Mouse (Mus musculus): ENCODE measurements around the gene Egfem1. TPM values are rescaled to one million over a fixed set of nuclear protein-coding genes. Genes with fewer than 3 reads are reported as not detected.

Gene Egfem1
- polyA plus RNA-seq, 1 experiment: not detected

DNA sequence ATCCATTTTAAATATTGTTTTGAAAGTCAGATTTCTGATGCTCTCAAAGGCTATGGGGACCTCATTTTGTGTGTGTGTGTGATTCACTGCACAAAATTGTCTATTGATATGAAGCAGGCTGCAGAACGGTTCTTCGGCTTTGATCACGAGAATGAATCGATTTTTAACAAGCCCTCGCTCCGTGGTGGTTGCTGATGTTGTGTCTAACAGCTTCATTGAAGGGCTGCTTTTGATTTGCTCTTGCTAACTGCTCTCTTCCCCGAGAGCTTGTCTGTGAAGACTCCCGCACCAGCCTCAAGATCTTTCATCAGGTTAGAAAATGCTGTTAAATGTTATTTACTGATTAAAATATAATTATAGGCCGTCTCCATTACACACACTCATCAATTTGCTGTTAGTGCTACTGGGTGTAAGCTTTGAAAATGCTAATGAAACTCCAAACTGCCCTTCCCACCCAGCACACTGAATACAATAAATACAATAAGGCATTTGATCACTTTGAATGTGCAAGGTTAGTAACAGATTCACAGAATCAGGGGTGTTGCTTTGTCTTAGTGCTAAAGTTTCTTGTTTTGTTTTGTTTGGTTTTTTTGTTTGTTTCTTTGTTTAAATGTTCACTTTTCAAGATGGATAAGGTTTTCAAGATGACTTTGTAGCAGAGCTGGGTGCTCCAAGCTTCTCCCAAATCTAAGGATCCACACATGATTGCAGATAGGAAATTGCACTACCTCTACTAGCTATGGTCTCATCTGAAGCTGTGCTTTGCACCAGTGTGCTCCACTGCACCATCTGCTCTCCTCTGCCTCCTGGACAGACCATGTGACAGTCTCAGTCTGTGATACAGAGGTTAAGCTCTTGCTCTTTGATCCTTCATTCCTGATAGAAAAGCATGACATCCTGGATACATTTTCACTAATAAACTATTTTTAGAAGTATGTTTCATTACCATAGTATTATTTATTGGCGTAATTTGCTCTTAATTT is 350.6 kb downstream of the Egfem1 start:
- no peak for TF ChIP-seq POLR2A (IDR thresholded peaks at IDR 0.05; ENCODE audit: borderline replicate concordance, low read depth, low read length)
- TF ChIP-seq CTCF (IDR thresholded peaks at IDR 0.05; ENCODE audit: low read depth, low read length): no peak
- H3K4me1 ChIP-seq (ENCODE audit: control insufficient read depth, insufficient read depth, low read length): no peaks in the 10 kb centered on the region
- no peak overlapping the region for H3K4me3 ChIP-seq (ENCODE audit: insufficient read depth, low read length)
- no peak overlapping the region for H3K27ac ChIP-seq (ENCODE audit: insufficient read depth, low read depth, low read length)

DNA sequence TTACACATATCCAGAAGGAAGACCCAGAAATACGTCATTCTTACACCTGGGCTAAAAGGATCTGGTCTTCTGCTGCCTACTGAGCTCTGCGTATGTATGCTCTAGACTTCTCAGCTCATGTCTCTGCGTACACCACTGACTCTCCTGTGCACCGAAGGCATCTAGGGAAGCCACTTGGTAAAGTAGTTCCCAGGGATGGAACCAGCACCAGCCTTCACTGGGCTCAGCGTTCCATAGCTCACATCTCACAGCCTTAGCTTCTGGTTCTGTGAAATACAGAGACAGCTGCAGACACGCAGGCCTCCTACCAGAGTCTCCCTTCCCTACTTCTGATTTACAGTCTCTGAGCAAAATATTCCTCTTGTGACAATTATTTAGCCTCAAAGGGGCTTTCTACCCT is 361.2 kb downstream of the Egfem1 start:
- H3K4me1 ChIP-seq (ENCODE audit: control insufficient read depth, insufficient read depth, low read length): no peaks in the 10 kb centered on the region
- H3K4me3 ChIP-seq (ENCODE audit: insufficient read depth, low read length): no peak overlapping the region
- H3K27ac ChIP-seq (ENCODE audit: insufficient read depth, low read depth, low read length): no peak overlapping the region
- TF ChIP-seq CTCF (IDR thresholded peaks at IDR 0.05; ENCODE audit: low read depth, low read length): no peak
- TF ChIP-seq POLR2A (IDR thresholded peaks at IDR 0.05; ENCODE audit: borderline replicate concordance, low read depth, low read length): no peak

DNA sequence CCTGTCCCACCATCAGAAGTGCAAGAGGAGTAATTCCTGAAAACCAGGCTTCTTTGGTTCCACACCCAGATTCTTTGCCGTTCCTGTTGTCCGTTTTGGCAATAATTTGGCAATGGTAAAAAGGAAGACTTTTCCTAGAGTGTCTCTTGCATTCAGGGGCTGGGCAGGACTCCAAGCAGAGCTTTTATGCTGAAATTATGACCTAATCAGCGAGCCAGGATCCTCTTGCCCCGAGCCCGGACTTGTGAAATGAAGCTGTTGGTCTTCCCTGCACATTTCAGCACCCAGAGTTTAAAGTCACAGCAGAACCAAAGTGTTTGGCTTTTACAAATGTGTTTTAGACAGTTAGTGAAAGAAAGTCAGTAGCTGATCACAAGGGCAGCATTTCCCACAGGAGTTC is 362.8 kb downstream of the Egfem1 start:
- Histone ChIP-seq H3K27ac (ENCODE audit: insufficient read depth, low read depth, low read length) (no peak overlapping the region), H3K4me1 (ENCODE audit: control insufficient read depth, insufficient read depth, low read length) (no peaks in the 10 kb centered on the region), H3K4me3 (ENCODE audit: insufficient read depth, low read length) (no peak overlapping the region)
- TF ChIP-seq POLR2A (IDR thresholded peaks at IDR 0.05; ENCODE audit: borderline replicate concordance, low read depth, low read length) (no peak), CTCF (IDR thresholded peaks at IDR 0.05; ENCODE audit: low read depth, low read length) (no peak)

DNA sequence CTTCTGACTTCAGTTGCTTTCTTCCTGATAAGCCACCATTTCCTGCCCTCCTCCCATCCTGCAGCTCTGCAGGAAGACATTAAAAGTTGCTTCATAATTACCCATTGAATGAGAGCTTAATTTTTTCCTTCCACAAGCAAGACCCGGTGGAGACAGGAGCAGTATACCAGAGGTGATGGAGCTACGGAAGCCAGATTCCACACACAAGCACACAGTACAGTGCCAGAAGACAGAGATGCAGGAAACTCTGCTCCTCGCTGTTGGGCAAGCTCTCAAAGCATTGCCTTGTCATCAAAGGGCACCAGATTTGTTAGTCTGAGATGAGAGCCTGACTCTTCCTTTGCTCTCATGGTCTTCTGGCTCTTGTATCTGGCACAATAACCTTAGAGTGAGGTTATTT is 364.3 kb downstream of the Egfem1 start:
- Histone ChIP-seq H3K4me3 (ENCODE audit: insufficient read depth, low read length) (no peak overlapping the region), H3K27ac (ENCODE audit: insufficient read depth, low read depth, low read length) (no peak overlapping the region), H3K4me1 (ENCODE audit: control insufficient read depth, insufficient read depth, low read length) (no peaks in the 10 kb centered on the region)
- TF ChIP-seq POLR2A (IDR thresholded peaks at IDR 0.05; ENCODE audit: borderline replicate concordance, low read depth, low read length): no peak
- no peak for TF ChIP-seq CTCF (IDR thresholded peaks at IDR 0.05; ENCODE audit: low read depth, low read length)

DNA sequence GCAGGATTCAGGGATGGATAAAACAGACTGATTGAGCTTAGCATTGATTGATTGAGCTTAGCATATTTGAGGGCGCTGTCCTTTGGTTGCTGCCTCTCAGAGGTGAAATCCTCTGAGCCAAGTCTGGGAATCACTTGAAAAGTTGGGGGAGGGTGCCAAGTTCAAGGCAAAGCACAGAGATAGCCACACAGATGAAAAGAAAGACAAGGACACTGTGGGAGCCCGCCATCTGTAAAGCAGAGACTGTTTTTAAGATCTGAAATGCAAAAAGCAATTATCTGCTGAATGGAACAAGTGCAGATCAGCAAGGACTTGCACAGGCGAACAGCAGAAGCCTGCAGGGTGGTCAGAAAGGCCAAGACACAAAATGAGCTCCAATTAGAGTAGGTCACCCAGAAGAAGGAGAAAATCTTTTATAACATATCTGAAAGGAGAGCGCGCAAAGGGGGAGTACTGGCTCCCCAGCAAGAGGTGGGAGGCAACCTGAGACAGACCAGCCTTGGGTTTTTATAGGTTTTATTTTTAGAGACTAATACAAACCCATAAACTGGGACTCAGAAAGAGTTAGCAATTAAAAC is 367.1 kb downstream of the Egfem1 start:
- Histone ChIP-seq H3K4me1 (ENCODE audit: control insufficient read depth, insufficient read depth, low read length) (no peaks in the 10 kb centered on the region), H3K4me3 (ENCODE audit: insufficient read depth, low read length) (no peak overlapping the region), H3K27ac (ENCODE audit: insufficient read depth, low read depth, low read length) (no peak overlapping the region)
- TF ChIP-seq CTCF (IDR thresholded peaks at IDR 0.05; ENCODE audit: low read depth, low read length): no peak
- no peak for TF ChIP-seq POLR2A (IDR thresholded peaks at IDR 0.05; ENCODE audit: borderline replicate concordance, low read depth, low read length)

- H3K4me3 ChIP-seq (ENCODE audit: insufficient read depth, low read length): no peak overlapping the region
- no peak for TF ChIP-seq CTCF (IDR thresholded peaks at IDR 0.05; ENCODE audit: low read depth, low read length)
- TF ChIP-seq POLR2A (IDR thresholded peaks at IDR 0.05; ENCODE audit: borderline replicate concordance, low read depth, low read length): no peak
- H3K27ac ChIP-seq (ENCODE audit: insufficient read depth, low read depth, low read length): no peak overlapping the region
- H3K4me1 ChIP-seq (ENCODE audit: control insufficient read depth, insufficient read depth, low read length): no peaks in the 10 kb centered on the region
These were observed 416.4 kb downstream of the Egfem1 start for GRCm38 (mm10) chr3:29498211-29498610.

DNA sequence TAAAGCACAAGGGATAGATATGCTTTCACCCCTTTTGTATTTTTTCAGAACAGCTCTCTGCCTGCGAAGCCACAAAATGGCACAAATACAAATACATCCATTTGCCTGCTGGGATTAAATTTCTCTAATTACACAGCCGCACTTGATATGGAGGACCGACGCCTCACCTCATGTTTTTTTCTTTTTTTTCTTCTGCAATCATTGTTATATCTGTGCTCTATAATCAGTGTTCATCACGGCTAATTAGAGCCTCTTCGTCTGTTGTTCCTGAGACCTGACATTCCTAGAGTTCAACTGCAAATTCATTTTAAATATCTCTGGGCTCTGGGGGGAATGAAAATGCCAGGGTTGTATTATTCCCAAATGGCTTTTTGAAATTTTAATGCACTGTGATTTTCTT is 417.4 kb downstream of the Egfem1 start:
- Histone ChIP-seq H3K27ac (ENCODE audit: insufficient read depth, low read depth, low read length) (no peak overlapping the region), H3K4me1 (ENCODE audit: control insufficient read depth, insufficient read depth, low read length) (no peaks in the 10 kb centered on the region), H3K4me3 (ENCODE audit: insufficient read depth, low read length) (no peak overlapping the region)
- TF ChIP-seq POLR2A (IDR thresholded peaks at IDR 0.05; ENCODE audit: borderline replicate concordance, low read depth, low read length): no peak

DNA sequence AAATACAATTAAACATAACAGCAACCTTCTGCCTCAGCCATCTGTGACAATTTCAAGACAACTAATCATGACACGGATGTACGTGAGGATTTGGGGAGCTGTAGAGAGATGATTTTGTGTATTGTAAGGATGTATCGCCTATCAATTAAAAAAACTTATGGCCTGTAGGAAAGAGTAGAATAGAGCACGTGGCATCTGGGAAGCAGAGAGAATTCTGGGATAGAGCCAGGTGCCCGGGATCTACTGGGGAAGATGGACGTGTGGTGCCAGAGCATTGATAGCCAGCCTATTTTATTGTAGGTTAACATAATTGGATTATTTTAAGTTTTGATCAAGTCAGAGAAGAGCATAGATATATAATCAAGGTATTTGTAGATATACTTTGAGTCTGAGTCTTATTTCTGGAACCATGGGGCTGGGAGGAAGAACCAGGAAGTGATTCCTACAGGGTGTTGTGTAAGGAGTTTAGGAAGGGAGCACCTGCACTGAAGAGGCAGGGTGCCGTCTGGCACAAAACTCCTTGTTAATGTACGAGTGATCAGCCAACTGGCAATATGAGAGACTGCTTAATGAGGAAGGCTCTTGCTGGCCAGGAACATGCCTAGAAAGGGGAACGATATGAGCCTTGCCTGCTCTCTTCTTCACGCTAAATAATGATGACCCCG is 443.6 kb downstream of the Egfem1 start:
- H3K4me3 ChIP-seq (ENCODE audit: insufficient read depth, low read length): no peak overlapping the region
- TF ChIP-seq POLR2A (IDR thresholded peaks at IDR 0.05; ENCODE audit: borderline replicate concordance, low read depth, low read length) (no peak), CTCF (IDR thresholded peaks at IDR 0.05; ENCODE audit: low read depth, low read length) (no peak)
- H3K4me1 ChIP-seq (ENCODE audit: control insufficient read depth, insufficient read depth, low read length): no peaks in the 10 kb centered on the region
- H3K27ac ChIP-seq (ENCODE audit: insufficient read depth, low read depth, low read length): no peak overlapping the region

GRCm38 (mm10) chr3:29525963-29526301 is 444.1 kb downstream of the Egfem1 start:
- Histone ChIP-seq H3K4me3 (ENCODE audit: insufficient read depth, low read length) (no peak overlapping the region), H3K27ac (ENCODE audit: insufficient read depth, low read depth, low read length) (no peak overlapping the region), H3K4me1 (ENCODE audit: control insufficient read depth, insufficient read depth, low read length) (no peaks in the 10 kb centered on the region)
- TF ChIP-seq CTCF (IDR thresholded peaks at IDR 0.05; ENCODE audit: low read depth, low read length): no peak
- TF ChIP-seq POLR2A (IDR thresholded peaks at IDR 0.05; ENCODE audit: borderline replicate concordance, low read depth, low read length): no peak

- TF ChIP-seq CTCF (IDR thresholded peaks at IDR 0.05; ENCODE audit: low read depth, low read length) (no peak), POLR2A (IDR thresholded peaks at IDR 0.05; ENCODE audit: borderline replicate concordance, low read depth, low read length) (no peak)
- Histone ChIP-seq H3K4me3 (ENCODE audit: insufficient read depth, low read length) (no peak overlapping the region), H3K27ac (ENCODE audit: insufficient read depth, low read depth, low read length) (no peak overlapping the region), H3K4me1 (ENCODE audit: control insufficient read depth, insufficient read depth, low read length) (no peaks in the 10 kb centered on the region)
These were observed 457.4 kb downstream of the Egfem1 start for GRCm38 (mm10) chr3:29539211-29539610.

Data from bone marrow macrophage, adult 2 months (primary cell).